Mouse (Mus musculus) testis, adult 2 months (tissue): ENCODE measurements around the gene March11.

Experiments used
- CTCF ChIP-seq: fragments of 200-500 bp; IDR thresholded peaks from 2 replicates; pipeline ENCODE4 v1.5.1; 2012; ENCODE audit warnings: low read depth, mild to moderate bottlenecking, inconsistent platforms, low read length, moderate library complexity; ENCODE audit not compliant: control insufficient read depth, insufficient read depth, insufficient replicate concordance
- POLR2A ChIP-seq: fragments of 200-500 bp; IDR thresholded peaks from 2 replicates; pipeline ENCODE4 v1.6.1; 2012; ENCODE audit warnings: low read depth, mild to moderate bottlenecking, inconsistent platforms, low read length, moderate library complexity; ENCODE audit not compliant: control insufficient read depth

GRCm38 (mm10) chr15:26437113-26437512, 128.3 kb downstream of the March11 start:
- TF ChIP-seq CTCF (no peak), POLR2A (no peak)
